Mouse (Mus musculus): ENCODE measurements around the gene Ebp. TPM values are rescaled to one million over a fixed set of nuclear protein-coding genes. Genes with fewer than 3 reads are reported as not detected.

The Ebp gene
- total RNA-seq, 2 experiments from 2014 or later, result 19.6 to 22.6 TPM

Other genes with a start within 250 kb of the Ebp start
- gene Hdac6, start 245.6 kb downstream of the Ebp start, total RNA-seq (2021), result 10 to 100 TPM in 1 of 2 experiments, 1 to 10 TPM in 1; 9.9 to 12.4 TPM
- under 1 TPM in 1 of 2 experiments, not detected in 1; 0.53 TPM for gene Gata1, start 215.4 kb downstream of the Ebp start, total RNA-seq (2021)
- not detected for gene Glod5, start 175.0 kb downstream of the Ebp start, total RNA-seq (2021)
- 1 to 10 TPM; 4.1 to 5.0 TPM for gene Suv39h1, start 118.8 kb downstream of the Ebp start, total RNA-seq (2021)
- gene Was, start 103.0 kb downstream of the Ebp start, total RNA-seq (2021), result 1 to 10 TPM; 1.8 to 2.3 TPM
- gene Wdr13, start 60.6 kb downstream of the Ebp start, total RNA-seq (2021), result 10 to 100 TPM; 43.6 to 46.6 TPM
- gene Rbm3, start 47.6 kb downstream of the Ebp start, total RNA-seq (2021), result 10 to 100 TPM; 58.8 to 85.0 TPM
- gene Tbc1d25, start 17.3 kb downstream of the Ebp start, total RNA-seq (2021), result 1 to 10 TPM; 4.2 to 4.3 TPM
- gene Porcn, start 13.0 kb upstream of the Ebp start, total RNA-seq (2021), result 1 to 10 TPM; 1.9 to 2.6 TPM
- gene Ftsj1, start 58.9 kb upstream of the Ebp start, total RNA-seq (2021), result 10 to 100 TPM; 10.3 to 10.7 TPM
- gene Slc38a5, start 77.6 kb upstream of the Ebp start, total RNA-seq (2021), result under 1 TPM; 0.49 to 0.81 TPM
- not detected for gene Ssxb10, start 133.9 kb upstream of the Ebp start, total RNA-seq (2021)
- gene Ssxb9, start 173.5 kb upstream of the Ebp start, total RNA-seq (2021), result not detected
- gene Ssxb1, start 219.8 kb upstream of the Ebp start, total RNA-seq (2021), result not detected